Mouse (Mus musculus): ENCODE measurements around the gene Gbx2.
A peak's percentile ranks its signal among the peaks of the same experiment; 100 is the strongest.

Gene Gbx2

GRCm38 (mm10) chr1:89934316-89935260 is 3.6 kb upstream of the Gbx2 start:
- no peak for DNase-seq

GRCm38 (mm10) chr1:89933786-89934185 is 2.8 kb upstream of the Gbx2 start:
- no peak for DNase-seq

DNA sequence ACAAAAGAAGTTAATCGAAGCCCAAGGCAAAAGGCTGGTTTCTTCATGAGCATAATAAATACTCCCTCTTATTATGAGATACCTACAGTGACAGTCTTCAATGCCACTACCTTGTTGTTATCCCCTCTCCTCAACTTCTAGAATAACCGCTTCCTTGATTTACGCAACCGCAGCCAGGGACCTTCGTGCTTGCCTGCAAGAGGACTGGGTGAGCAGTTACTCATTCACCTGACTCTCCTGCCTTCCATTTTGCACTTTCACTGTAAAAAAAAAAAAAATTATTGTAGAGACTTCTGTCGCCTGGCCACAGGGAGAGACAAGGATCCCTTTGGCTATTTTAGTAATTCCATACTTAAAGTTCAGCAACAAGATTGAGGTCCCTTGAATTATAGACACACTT is 2.0 kb upstream of the Gbx2 start:
- DNase-seq = no peak

- DNase-seq = no peak
These were observed 1.6 kb upstream of the Gbx2 start for GRCm38 (mm10) chr1:89932616-89933015.

DNA sequence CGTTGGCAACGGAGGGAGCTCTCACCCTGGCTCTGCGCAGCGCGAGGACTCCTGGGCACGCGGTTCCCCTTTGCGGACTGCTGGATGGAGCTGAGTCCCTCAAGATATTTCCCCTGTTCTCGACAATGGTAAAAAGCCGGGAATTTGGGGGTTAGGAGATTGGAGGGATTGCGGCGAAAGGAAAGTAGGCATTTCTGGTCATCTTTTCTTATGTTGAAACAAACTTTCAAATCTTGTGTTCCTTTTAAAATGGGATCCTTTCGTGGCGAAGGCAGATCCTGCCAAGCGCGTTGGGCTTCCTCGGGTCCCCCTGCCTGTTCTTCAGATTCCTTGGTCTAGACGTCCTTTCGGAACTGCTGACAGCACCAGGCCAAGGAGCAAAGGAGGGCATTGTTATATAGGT is 1.0 kb upstream of the Gbx2 start:
- no peak for DNase-seq

GRCm38 (mm10) chr1:89930551-89930950 is 428 bp downstream of the Gbx2 start:
- DNase-seq = no peak

DNA sequence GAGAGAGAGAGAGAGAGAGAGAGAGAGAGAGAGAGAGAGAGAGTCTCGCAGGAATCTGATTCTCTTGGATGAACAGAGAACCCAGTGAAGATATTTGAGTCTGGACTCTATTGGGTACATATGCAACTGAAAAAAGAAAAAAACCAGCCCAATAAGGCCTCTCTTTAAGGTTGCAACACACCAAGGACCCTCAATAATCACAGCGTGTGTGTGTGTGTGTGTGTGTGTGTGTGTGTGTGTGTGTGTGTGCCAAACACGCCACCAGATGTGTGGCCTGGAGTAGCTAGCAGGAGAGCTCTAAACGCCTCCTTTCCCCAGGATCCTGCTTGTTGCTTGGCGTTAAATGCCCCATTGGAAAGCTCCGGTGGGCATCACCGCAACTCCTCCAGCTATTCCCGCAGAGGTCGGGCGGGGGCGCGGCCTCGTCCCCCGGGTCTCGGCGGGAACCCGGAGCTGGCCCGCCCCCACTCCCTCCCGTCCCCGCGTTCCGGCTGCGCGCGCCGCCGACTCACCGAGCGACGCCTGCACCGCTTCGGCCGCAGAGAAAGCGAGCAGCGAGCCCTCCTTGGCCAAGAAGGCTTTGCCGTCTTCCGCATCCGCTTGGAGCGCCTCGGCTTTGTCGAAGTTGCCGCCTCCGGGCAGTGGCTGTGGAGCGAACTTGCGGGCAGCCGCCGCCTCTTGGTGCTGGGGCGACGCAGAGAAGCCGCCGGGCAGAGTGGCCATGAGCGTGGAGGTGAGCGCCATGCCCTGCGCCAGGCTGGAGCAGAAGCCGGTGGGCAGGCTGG is 1.1 kb downstream of the Gbx2 start:
- DNase-seq = no peak

DNA sequence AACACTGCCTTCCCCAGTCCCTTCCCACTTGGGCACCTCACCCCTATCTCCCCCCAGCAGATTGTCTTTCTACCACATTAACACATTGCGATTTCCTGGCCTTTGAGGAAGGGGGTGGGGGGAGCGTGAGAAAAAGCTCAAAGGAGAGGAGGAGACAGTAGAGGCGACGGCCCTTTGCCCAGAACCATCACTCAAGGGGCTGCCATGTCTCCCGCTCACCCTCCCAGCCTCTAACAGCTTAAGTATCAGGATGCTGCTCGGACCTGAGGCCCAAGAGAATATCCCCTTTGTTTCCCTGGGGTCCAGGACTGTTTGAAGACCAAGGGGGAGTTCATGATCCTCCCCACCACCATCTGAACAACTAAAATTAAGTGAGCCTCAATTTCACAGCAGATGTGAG is 1.8 kb downstream of the Gbx2 start:
- DNase-seq = no peak

GRCm38 (mm10) chr1:89928676-89929075 is 2.3 kb downstream of the Gbx2 start:
- DNase-seq = no peak

GRCm38 (mm10) chr1:89927061-89927661 is 3.8 kb downstream of the Gbx2 start:
- DNase-seq = no peak

- DNase-seq = no peak
These were observed 4.4 kb downstream of the Gbx2 start for GRCm38 (mm10) chr1:89926583-89927060.

DNA sequence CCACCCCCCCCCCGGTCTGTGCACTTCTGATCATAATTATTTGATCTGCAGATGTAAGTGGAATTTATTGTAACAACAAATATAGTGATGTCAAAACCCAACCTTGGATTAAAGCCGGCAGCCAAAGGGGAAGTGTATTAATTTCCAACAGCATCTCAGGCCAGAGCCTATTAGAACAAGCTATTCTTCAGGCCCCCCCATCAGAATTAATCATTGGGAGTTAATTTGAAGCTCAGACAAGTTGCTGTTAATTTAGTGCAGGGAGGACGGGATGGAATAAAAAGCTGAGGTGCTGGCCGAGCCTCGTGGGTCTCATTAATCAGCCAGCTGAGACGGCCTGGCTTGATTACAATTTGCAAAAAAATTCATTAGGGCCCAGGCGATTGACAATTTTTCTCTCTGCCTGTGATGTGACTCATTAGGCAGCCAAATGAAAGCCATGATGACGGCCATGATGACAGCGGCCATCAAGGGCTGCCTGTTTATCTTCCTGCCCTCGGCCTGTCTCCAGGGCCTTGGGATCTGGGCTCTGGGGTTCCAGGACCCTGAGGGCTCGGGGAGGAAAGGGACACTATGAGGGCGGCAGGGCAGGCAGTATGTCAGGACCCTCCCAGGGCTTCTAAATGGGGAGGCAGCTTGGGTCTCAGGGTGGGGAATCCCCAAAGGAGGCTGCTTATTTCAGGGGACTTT is 5.3 kb downstream of the Gbx2 start:
- DNase-seq = no peak

GRCm38 (mm10) chr1:89923642-89924020 is 7.3 kb downstream of the Gbx2 start:
- no peak for DNase-seq

DNA sequence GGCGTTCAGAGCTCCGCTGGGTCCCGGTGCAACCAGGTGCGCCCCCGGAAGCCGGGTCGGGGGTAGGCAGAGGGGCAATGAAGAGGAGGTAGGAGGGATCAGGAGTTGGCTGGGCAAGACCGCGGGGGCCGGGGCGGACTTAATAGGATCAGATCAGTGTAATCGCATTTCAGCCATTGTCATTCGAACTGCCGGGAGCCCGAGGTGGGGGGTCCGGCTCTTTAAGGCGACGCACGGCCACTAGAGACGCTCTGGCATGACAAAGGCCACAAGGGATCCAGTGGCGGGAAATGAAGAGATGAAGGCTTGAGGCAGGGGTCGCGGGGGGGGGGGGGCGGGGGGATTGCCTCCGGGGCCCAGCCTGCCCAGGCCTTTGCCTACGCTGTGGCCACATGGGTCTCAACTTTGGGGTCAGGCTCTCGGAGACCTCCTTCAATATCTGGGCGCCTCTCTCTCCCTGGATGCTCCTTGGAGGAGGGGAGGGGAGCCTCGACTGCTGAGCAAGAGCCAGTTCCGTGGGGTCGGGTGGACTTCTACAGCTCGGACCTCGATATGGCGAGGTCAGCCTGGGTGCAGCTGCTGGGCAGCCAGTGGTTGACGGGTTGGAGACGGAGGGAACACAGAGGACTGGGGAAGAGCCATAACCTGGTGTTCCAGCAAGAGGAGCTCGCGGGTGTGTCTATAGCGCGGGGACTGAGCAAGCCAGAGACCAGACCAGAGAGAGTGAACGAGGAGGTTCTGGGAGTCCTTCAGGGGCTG is 7.9 kb downstream of the Gbx2 start:
- no peak for DNase-seq

DNA sequence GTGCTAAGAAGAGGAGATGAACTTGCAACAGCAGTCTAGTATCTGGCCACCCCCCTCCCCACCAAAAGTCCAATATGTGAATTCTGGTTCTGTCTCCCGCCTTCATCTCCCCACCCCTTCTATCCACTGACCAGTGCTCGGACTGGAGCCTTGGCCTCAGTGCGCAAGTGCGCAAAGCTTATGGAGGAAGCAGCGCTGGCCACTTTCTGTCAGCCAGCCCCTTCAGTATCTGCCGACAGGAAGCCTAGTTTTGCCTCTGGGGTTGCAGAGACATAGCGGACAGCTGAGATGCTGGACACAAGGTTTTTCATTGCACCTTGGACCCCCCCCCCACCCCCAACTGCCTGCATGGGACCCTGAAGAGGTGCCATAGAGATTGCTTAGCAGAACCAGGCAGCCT is 8.7 kb downstream of the Gbx2 start:
- no peak for DNase-seq

DNA sequence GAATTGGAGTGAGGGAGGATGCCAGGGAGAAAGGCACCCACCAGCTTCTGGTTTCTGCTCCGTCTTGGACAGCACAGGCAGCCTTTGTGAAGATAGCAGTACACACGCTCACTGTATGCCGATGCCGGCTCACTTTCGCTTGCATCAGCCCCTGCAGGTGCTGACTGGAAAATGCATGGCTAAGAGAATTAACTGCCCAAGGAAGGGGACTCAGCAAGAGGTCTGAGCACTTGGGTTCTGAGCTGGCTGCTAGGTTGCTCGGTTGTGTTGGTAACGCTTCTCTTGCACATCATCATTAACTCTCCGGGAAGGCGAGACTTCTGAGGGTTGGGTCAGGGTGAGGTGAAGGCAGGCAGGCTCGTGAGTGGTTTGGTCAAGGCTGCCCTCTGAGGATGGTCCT is 9.2 kb downstream of the Gbx2 start:
- DNase-seq = no peak

- peak in 1 of 2 experiments; percentile 39 for DNase-seq
These were observed 11.8 kb downstream of the Gbx2 start for GRCm38 (mm10) chr1:89919206-89919605.

DNA sequence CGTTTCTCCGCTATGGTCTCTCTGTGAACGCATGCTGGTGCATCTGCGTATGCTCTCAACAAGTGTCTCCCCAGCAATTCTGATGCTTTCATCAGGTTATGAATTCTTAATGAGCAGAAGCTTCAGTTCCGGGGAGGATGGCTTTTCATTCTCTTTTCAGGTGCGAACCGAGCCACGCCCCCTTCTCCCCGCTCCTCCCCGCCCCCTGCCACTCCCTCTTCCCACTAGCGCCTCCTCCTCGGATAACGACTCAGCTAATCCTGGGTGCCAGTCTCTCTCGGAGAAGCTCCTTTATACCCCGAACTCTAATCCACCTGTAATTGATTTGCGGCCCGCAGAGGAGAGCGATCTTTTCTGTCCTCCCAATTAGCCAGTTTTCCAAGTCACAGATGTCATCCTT is 12.9 kb downstream of the Gbx2 start:
- no peak for DNase-seq

DNA sequence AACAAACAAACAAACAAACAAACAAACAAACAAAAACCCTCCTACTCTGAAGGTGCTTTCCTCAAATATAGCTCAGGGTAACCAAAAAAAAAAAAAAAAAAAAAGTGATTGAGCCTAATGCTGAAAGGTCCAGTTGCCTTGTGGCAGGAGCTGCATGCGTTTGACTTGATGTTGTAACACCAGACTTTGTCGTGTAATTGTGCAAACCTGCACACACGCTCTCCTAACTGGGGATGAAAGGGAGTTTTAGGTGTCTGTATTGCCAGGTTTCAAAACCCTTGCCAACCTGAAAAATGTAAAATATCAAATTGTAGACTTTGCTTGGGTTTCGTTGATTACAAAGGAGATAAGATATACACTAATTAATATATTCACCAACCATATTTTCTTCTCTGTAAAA is 17.4 kb downstream of the Gbx2 start:
- no peak for DNase-seq

DNA sequence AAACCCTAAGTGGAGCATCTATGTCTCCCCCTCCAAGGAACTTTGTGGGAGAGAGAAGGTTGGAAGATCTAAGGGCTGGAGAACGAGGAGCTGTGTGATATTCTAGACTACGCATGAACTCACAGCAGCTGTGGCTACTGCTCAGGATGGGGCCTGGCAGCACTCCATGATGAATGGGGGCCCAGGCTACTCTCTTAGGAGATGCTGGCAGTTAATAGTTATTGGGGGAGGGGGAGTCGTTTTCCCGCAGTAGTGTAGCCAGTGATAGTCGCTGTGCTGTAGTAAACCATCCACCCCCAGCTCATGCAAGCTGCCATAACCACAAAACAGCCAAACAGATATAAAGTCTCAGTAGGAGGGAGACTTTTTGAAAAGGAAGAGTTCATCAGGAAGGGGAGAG is 18.6 kb downstream of the Gbx2 start:
- DNase-seq = no peak

DNA sequence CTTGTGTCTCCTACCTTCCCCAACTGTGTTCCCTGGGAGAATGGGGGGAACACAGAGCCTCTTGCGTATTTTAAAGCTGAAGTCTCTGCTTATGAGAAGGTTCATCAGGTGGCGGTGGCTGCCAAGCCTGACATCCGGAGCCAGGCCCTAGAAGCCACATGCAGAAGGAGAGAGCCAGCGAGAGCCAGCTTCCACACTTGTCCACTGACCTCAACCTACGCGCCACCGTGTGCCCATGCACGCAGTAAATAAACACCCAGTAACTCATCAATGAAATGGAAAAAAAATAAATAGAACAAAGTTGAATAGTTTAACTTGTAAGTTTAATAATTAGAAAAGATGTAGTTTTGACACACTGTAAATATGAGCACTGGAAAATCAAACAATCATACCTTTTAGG is 21.2 kb downstream of the Gbx2 start:
- DNase-seq = no peak

DNA sequence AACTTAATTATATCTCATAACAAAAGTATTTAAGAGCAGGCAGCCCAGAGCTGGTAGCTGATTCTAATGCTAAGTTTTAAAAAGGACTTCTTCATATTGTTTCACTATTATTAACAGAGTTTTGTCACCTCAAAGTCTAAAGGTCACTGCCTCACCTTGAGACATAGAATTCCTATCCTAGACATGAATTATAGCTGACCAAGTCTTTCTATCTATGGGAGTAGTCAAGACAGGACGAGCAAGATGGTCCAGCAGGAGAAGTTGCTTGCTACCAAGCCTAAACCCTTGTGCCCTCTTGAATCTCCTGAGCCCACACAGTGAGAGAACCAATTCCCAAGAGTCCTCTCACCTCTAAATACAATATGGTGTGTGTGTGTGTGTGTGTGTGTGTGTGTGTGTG is 28.3 kb downstream of the Gbx2 start:
- DNase-seq = no peak
